Mouse (Mus musculus) right cerebral cortex, adult 2 months (tissue): Measurements from ENCODE around the gene Mark3.
"Not testable (repeated sequence)": the region's sequence is repeated elsewhere in the genome, so short reads cannot be mapped to it uniquely, and the experiment has no call there.

Experiments used
- DNase-seq, 2 experiments: peaks; one replicate each; pipeline ENCODE4 v3.0.0; 2021 to 2022; ENCODE audit warnings: low spot score in 2 of 2

Gene Mark3

GRCm38 (mm10) chr12:111574074-111574886 lies at the start of gene Mark3:
Mark3 (plus strand) TSS chr12:111574523.
- DNase-seq, result peak; percentile 96

GRCm38 (mm10) chr12:111524883-111525282 lies 49.4 kb upstream of the Mark3 start:
- no peak for DNase-seq

GRCm38 (mm10) chr12:111527643-111528281 lies 46.6 kb upstream of the Mark3 start:
- peak; percentile 64 to 76 for DNase-seq

GRCm38 (mm10) chr12:111529192-111529591 lies 45.1 kb upstream of the Mark3 start:
- no peak for DNase-seq

- DNase-seq, result peak; percentile 37 to 52
These were observed 41.1 kb upstream of the Mark3 start for GRCm38 (mm10) chr12:111533096-111533794.

- no peak for DNase-seq
These were observed 39.0 kb upstream of the Mark3 start for GRCm38 (mm10) chr12:111535281-111535680.

GRCm38 (mm10) chr12:111535762-111536161 lies 38.6 kb upstream of the Mark3 start:
- DNase-seq, result no peak

GRCm38 (mm10) chr12:111536746-111537145 lies 37.6 kb upstream of the Mark3 start:
- no peak for DNase-seq

- peak in 1 of 2 experiments; percentile 43 for DNase-seq
These were observed 37.0 kb upstream of the Mark3 start for GRCm38 (mm10) chr12:111537341-111537740.

GRCm38 (mm10) chr12:111537796-111538291 lies 36.5 kb upstream of the Mark3 start, which contains the start of gene Eif5:
Eif5 (plus strand) TSS chr12:111538016.
- DNase-seq, result peak; percentile 99

GRCm38 (mm10) chr12:111538292-111539040 lies 35.9 kb upstream of the Mark3 start:
- peak; percentile 62 to 72 for DNase-seq

GRCm38 (mm10) chr12:111539041-111539345 lies 35.3 kb upstream of the Mark3 start:
- DNase-seq, result no peak

- DNase-seq, result no peak
These were observed 27.3 kb upstream of the Mark3 start for GRCm38 (mm10) chr12:111547070-111547469.

- no peak for DNase-seq
These were observed 25.6 kb upstream of the Mark3 start for GRCm38 (mm10) chr12:111548555-111549289.

GRCm38 (mm10) chr12:111550679-111551078 lies 23.6 kb upstream of the Mark3 start:
- no peak for DNase-seq

GRCm38 (mm10) chr12:111552342-111552741 lies 22.0 kb upstream of the Mark3 start:
- DNase-seq, result no peak

- DNase-seq, result no peak
These were observed 19.0 kb upstream of the Mark3 start for GRCm38 (mm10) chr12:111555357-111555756.

- DNase-seq, result not testable (repeated sequence)
These were observed 18.4 kb upstream of the Mark3 start for GRCm38 (mm10) chr12:111555893-111556292.

- no peak for DNase-seq
These were observed 16.8 kb upstream of the Mark3 start for GRCm38 (mm10) chr12:111557538-111557937.

GRCm38 (mm10) chr12:111558655-111559054 lies 15.7 kb upstream of the Mark3 start:
- DNase-seq, result no peak
